In genomic region chr17:33823171-33823570, GRCm38 (mm10) we compare ENCODE assay signal across 8 mouse cellular contexts. TPM values are rescaled to one million over a fixed set of nuclear protein-coding genes. Genes with fewer than 3 reads are reported as not detected.
DNase-seq lines count a peak whose midpoint lies in the region; ATAC-seq and TF ChIP-seq lines count a peak whose summit lies in the region.
"Not testable (repeated sequence)": the region's sequence is repeated elsewhere in the genome, so short reads cannot be mapped to it uniquely, and the experiment has no call there.
"Had no signal": no experiment of that assay in that cellular context is flagged by ENCODE, and none has a peak within 500 bp of the region (broad histone marks: within the 10 kb centered on the region; RNA-seq: fewer than 3 reads in every experiment).

No protein-coding gene starts in this region.

- not testable (repeated sequence) for TF ChIP-seq CTCF in hindbrain, postnatal 0 days (IDR thresholded peaks at IDR 0.05; ENCODE audit: low read depth); lung, embryonic 14.5 days (IDR thresholded peaks at IDR 0.05; ENCODE audit: low read depth); midbrain, postnatal 0 days (IDR thresholded peaks at IDR 0.05)

- peak overlapping the region; percentile 84 for H3K4me3 ChIP-seq in forebrain, embryonic 10.5 days
- peak overlapping the region; percentile 79 for H3K4me3 ChIP-seq in heart, embryonic 12.5 days
- H3K4me3 ChIP-seq in hindbrain, postnatal 0 days (ENCODE audit: low read length) = peak overlapping the region; percentile 79
- peak overlapping the region; percentile 77 for H3K4me3 ChIP-seq in limb, embryonic 12.5 days (replicated peaks)
- H3K4me3 ChIP-seq in lung, embryonic 14.5 days (ENCODE audit: low read depth, low read length) = peak overlapping the region; percentile 74
- H3K4me3 ChIP-seq in midbrain, postnatal 0 days (ENCODE audit: low read depth, low read length) = peak overlapping the region; percentile 51

- DNase-seq in adrenal gland, adult 2 months = peak; percentile 21
- not testable (repeated sequence) for DNase-seq in forebrain, embryonic 10.5 days (ENCODE audit: extremely low spot score, low spot score); hindbrain, postnatal 0 days (ENCODE audit: low spot score); lung, embryonic 14.5 days; midbrain, postnatal 0 days (ENCODE audit: low spot score)

- not testable (repeated sequence) for ATAC-seq in heart, embryonic 12.5 days (ENCODE audit: insufficient number of reproducible peaks, low FRiP score); hindbrain, postnatal 0 days; limb, embryonic 12.5 days (ENCODE audit: insufficient number of reproducible peaks, insufficient read depth, low FRiP score, low TSS enrichment, low read depth); lung, embryonic 14.5 days (ENCODE audit: insufficient read depth); midbrain, postnatal 0 days (ENCODE audit: low FRiP score)

- H3K27ac ChIP-seq in forebrain, embryonic 10.5 days = peak overlapping the region; percentile 93
- H3K27ac ChIP-seq in heart, embryonic 12.5 days (ENCODE audit: poor library complexity, severe bottlenecking); limb, embryonic 12.5 days; lung, embryonic 14.5 days (ENCODE audit: low read depth); midbrain, postnatal 0 days (ENCODE audit: low read depth, low read length): not testable (repeated sequence)
- peak overlapping the region; percentile 82; the same call in 1 of the 2 replicates for H3K27ac ChIP-seq in hindbrain, postnatal 0 days

- WGBS in forebrain, embryonic 10.5 days = 90% methylated on average over 8 of the region's 8 CpGs
- WGBS in heart, embryonic 12.5 days = 71% methylated on average over 8 of the region's 8 CpGs
- 86% methylated on average over 8 of the region's 8 CpGs for WGBS in hindbrain, postnatal 0 days
- 87% methylated on average over 8 of the region's 8 CpGs for WGBS in limb, embryonic 12.5 days
- WGBS in lung, embryonic 14.5 days = 66% methylated on average over 8 of the region's 8 CpGs
- WGBS in midbrain, postnatal 0 days = 81% methylated on average over 8 of the region's 8 CpGs

- H3K27me3 ChIP-seq in forebrain, embryonic 10.5 days (ENCODE audit: poor library complexity, severe bottlenecking); heart, embryonic 12.5 days (replicated peaks); hindbrain, postnatal 0 days (ENCODE audit: insufficient read depth, low read length); limb, embryonic 12.5 days; lung, embryonic 14.5 days (ENCODE audit: insufficient read depth, low read length); midbrain, postnatal 0 days (ENCODE audit: insufficient read depth, low read length): not testable (repeated sequence)

- H3K4me1 ChIP-seq in forebrain, embryonic 10.5 days = peaks cover 45% of the 10 kb centered on the region
- H3K4me1 ChIP-seq in heart, embryonic 12.5 days (replicated peaks) = peaks cover 40% of the 10 kb centered on the region
- H3K4me1 ChIP-seq in hindbrain, postnatal 0 days (ENCODE audit: insufficient read depth, low read length) = peaks cover 16% of the 10 kb centered on the region
- peaks cover 32% of the 10 kb centered on the region for H3K4me1 ChIP-seq in limb, embryonic 12.5 days (replicated peaks)
- H3K4me1 ChIP-seq in lung, embryonic 14.5 days (ENCODE audit: insufficient read depth) = not testable (repeated sequence)
- peaks cover 19% of the 10 kb centered on the region; the same call in 1 of the 2 replicates for H3K4me1 ChIP-seq in midbrain, postnatal 0 days (ENCODE audit: insufficient read depth, low read length)

- H3K4me2 ChIP-seq in heart, embryonic 12.5 days = peak overlapping the region; percentile 89
- peak overlapping the region; percentile 88 for H3K4me2 ChIP-seq in hindbrain, postnatal 0 days (ENCODE audit: low read depth, low read length)
- H3K4me2 ChIP-seq in limb, embryonic 12.5 days = peak overlapping the region; percentile 79
- H3K4me2 ChIP-seq in lung, embryonic 14.5 days = peak overlapping the region; percentile 88
- peak overlapping the region; percentile 86 for H3K4me2 ChIP-seq in midbrain, postnatal 0 days (ENCODE audit: low read depth, low read length, poor library complexity, severe bottlenecking)

- not testable (repeated sequence) for H3K9me3 ChIP-seq in forebrain, embryonic 10.5 days; heart, embryonic 12.5 days (replicated peaks); hindbrain, postnatal 0 days (ENCODE audit: low read length); limb, embryonic 12.5 days; lung, embryonic 14.5 days (ENCODE audit: low read depth, low read length); midbrain, postnatal 0 days (ENCODE audit: low read length)

- peak overlapping the region; percentile 83 for H3K9ac ChIP-seq in heart, embryonic 12.5 days
- H3K9ac ChIP-seq in hindbrain, postnatal 0 days (replicated peaks; ENCODE audit: low read length) = peak overlapping the region; percentile 79
- H3K9ac ChIP-seq in limb, embryonic 12.5 days (replicated peaks) = peak overlapping the region; percentile 85
- peak overlapping the region; percentile 92 for H3K9ac ChIP-seq in lung, embryonic 14.5 days
- peak overlapping the region; percentile 73 for H3K9ac ChIP-seq in midbrain, postnatal 0 days (replicated peaks; ENCODE audit: low read length, poor library complexity, severe bottlenecking)

- peaks cover 73% of the 10 kb centered on the region for H3K36me3 ChIP-seq in forebrain, embryonic 10.5 days (replicated peaks)
- H3K36me3 ChIP-seq in heart, embryonic 12.5 days = peaks cover 50% of the 10 kb centered on the region
- peaks cover 20% of the 10 kb centered on the region; the same call in 1 of the 2 replicates for H3K36me3 ChIP-seq in hindbrain, postnatal 0 days (ENCODE audit: insufficient read depth, low read length)
- peaks cover 67% of the 10 kb centered on the region for H3K36me3 ChIP-seq in limb, embryonic 12.5 days
- peaks cover 61% of the 10 kb centered on the region for H3K36me3 ChIP-seq in lung, embryonic 14.5 days (ENCODE audit: insufficient read depth)
- peaks cover 15% of the 10 kb centered on the region for H3K36me3 ChIP-seq in midbrain, postnatal 0 days (ENCODE audit: insufficient read depth, low read length)

RNA-seq across cellular contexts. Expression of gene Rps28, which starts 1.2 kb away (rescaled TPM):
- total RNA-seq in adrenal gland, adult 2 months (2021) = 1,000 to 10,000 TPM; 1,533 to 1,560 TPM
- polyA plus RNA-seq in adrenal gland, adult 2 months (2012; rRNA removed) = 387 and 446 TPM in 2 replicates
- polyA plus RNA-seq in forebrain, embryonic 10.5 days (2016; fragmentation: Nextera tagmentation; extraction: Ambion mirVana) = 848 and 864 TPM in 2 replicates
- polyA plus RNA-seq in heart, embryonic 12.5 days (2016; fragmentation: Nextera tagmentation; extraction: Ambion mirVana) = 570 and 574 TPM in 2 replicates
- total RNA-seq in hindbrain, postnatal 0 days (2014; rRNA removed) = 117 and 293 TPM in 2 replicates
- polyA plus RNA-seq in hindbrain, postnatal 0 days (2015; fragmentation: Nextera tagmentation; extraction: Ambion mirVana) = 609 and 617 TPM in 2 replicates
- polyA plus RNA-seq in limb, embryonic 12.5 days (2016; fragmentation: Nextera tagmentation; extraction: Ambion mirVana) = 1,001 and 1,020 TPM in 2 replicates
- polyA plus RNA-seq in lung, embryonic 14.5 days (2014; fragmentation: Nextera tagmentation; extraction: Ambion mirVana) = 1,180 and 1,276 TPM in 2 replicates
- 348 and 379 TPM in 2 replicates for total RNA-seq in midbrain, postnatal 0 days (2014; rRNA removed)
- 513 and 564 TPM in 2 replicates for polyA plus RNA-seq in midbrain, postnatal 0 days (2015; fragmentation: Nextera tagmentation; extraction: Ambion mirVana)

RNA-seq across cellular contexts. Expression of gene Ndufa7, which starts 1.2 kb away (rescaled TPM):
- total RNA-seq in adrenal gland, adult 2 months (2021) = 100 to 1,000 TPM; 507 to 539 TPM
- 556 and 578 TPM in 2 replicates for polyA plus RNA-seq in adrenal gland, adult 2 months (2012; rRNA removed)
- 439 and 441 TPM in 2 replicates for polyA plus RNA-seq in forebrain, embryonic 10.5 days (2016; fragmentation: Nextera tagmentation; extraction: Ambion mirVana)
- 431 and 466 TPM in 2 replicates for polyA plus RNA-seq in heart, embryonic 12.5 days (2016; fragmentation: Nextera tagmentation; extraction: Ambion mirVana)
- 289 and 356 TPM in 2 replicates for total RNA-seq in hindbrain, postnatal 0 days (2014; rRNA removed)
- 562 and 577 TPM in 2 replicates for polyA plus RNA-seq in hindbrain, postnatal 0 days (2015; fragmentation: Nextera tagmentation; extraction: Ambion mirVana)
- 458 and 462 TPM in 2 replicates for polyA plus RNA-seq in limb, embryonic 12.5 days (2016; fragmentation: Nextera tagmentation; extraction: Ambion mirVana)
- polyA plus RNA-seq in lung, embryonic 14.5 days (2014; fragmentation: Nextera tagmentation; extraction: Ambion mirVana) = 470 and 474 TPM in 2 replicates
- total RNA-seq in midbrain, postnatal 0 days (2014; rRNA removed) = 211 and 345 TPM in 2 replicates
- polyA plus RNA-seq in midbrain, postnatal 0 days (2015; fragmentation: Nextera tagmentation; extraction: Ambion mirVana) = 501 and 560 TPM in 2 replicates

RNA-seq across cellular contexts. Expression of gene Kank3, which starts 12.9 kb away (rescaled TPM):
- total RNA-seq in adrenal gland, adult 2 months (2021) = 10 to 100 TPM; 55.9 to 66.2 TPM
- 164 and 195 TPM in 2 replicates for polyA plus RNA-seq in adrenal gland, adult 2 months (2012; rRNA removed)
- 22.7 and 27.9 TPM in 2 replicates for polyA plus RNA-seq in forebrain, embryonic 10.5 days (2016; fragmentation: Nextera tagmentation; extraction: Ambion mirVana)
- 39.0 and 43.9 TPM in 2 replicates for polyA plus RNA-seq in heart, embryonic 12.5 days (2016; fragmentation: Nextera tagmentation; extraction: Ambion mirVana)
- 33.5 and 57.2 TPM in 2 replicates for total RNA-seq in hindbrain, postnatal 0 days (2014; rRNA removed)
- polyA plus RNA-seq in hindbrain, postnatal 0 days (2015; fragmentation: Nextera tagmentation; extraction: Ambion mirVana) = 44.1 and 47.9 TPM in 2 replicates
- polyA plus RNA-seq in limb, embryonic 12.5 days (2016; fragmentation: Nextera tagmentation; extraction: Ambion mirVana) = 28.1 and 28.7 TPM in 2 replicates
- polyA plus RNA-seq in lung, embryonic 14.5 days (2014; fragmentation: Nextera tagmentation; extraction: Ambion mirVana) = 65.1 and 65.4 TPM in 2 replicates
- total RNA-seq in midbrain, postnatal 0 days (2014; rRNA removed) = 19.8 and 38.4 TPM in 2 replicates
- polyA plus RNA-seq in midbrain, postnatal 0 days (2015; fragmentation: Nextera tagmentation; extraction: Ambion mirVana) = 46.2 and 50.0 TPM in 2 replicates

RNA-seq across cellular contexts. Expression of gene Cd320, which starts 19.7 kb away (rescaled TPM):
- total RNA-seq in adrenal gland, adult 2 months (2021) = 10 to 100 TPM; 34.2 to 42.8 TPM
- polyA plus RNA-seq in adrenal gland, adult 2 months (2012; rRNA removed) = 85.2 and 99.1 TPM in 2 replicates
- polyA plus RNA-seq in forebrain, embryonic 10.5 days (2016; fragmentation: Nextera tagmentation; extraction: Ambion mirVana) = 86.6 and 89.0 TPM in 2 replicates
- 41.5 and 43.8 TPM in 2 replicates for polyA plus RNA-seq in heart, embryonic 12.5 days (2016; fragmentation: Nextera tagmentation; extraction: Ambion mirVana)
- 25.1 and 26.0 TPM in 2 replicates for total RNA-seq in hindbrain, postnatal 0 days (2014; rRNA removed)
- 55.7 and 58.6 TPM in 2 replicates for polyA plus RNA-seq in hindbrain, postnatal 0 days (2015; fragmentation: Nextera tagmentation; extraction: Ambion mirVana)
- 66.4 and 73.9 TPM in 2 replicates for polyA plus RNA-seq in limb, embryonic 12.5 days (2016; fragmentation: Nextera tagmentation; extraction: Ambion mirVana)
- polyA plus RNA-seq in lung, embryonic 14.5 days (2014; fragmentation: Nextera tagmentation; extraction: Ambion mirVana) = 71.1 and 76.3 TPM in 2 replicates
- 24.4 and 26.7 TPM in 2 replicates for total RNA-seq in midbrain, postnatal 0 days (2014; rRNA removed)
- 46.8 and 50.0 TPM in 2 replicates for polyA plus RNA-seq in midbrain, postnatal 0 days (2015; fragmentation: Nextera tagmentation; extraction: Ambion mirVana)

RNA-seq across cellular contexts. Expression of gene Angptl4, which starts 41.5 kb away (rescaled TPM):
- 100 to 1,000 TPM in 1 of 2 experiments, 10 to 100 TPM in 1; 44.5 to 100 TPM for total RNA-seq in adrenal gland, adult 2 months (2021)
- 131 and 261 TPM in 2 replicates for polyA plus RNA-seq in adrenal gland, adult 2 months (2012; rRNA removed)
- 21.4 and 22.4 TPM in 2 replicates for polyA plus RNA-seq in forebrain, embryonic 10.5 days (2016; fragmentation: Nextera tagmentation; extraction: Ambion mirVana)
- polyA plus RNA-seq in heart, embryonic 12.5 days (2016; fragmentation: Nextera tagmentation; extraction: Ambion mirVana) = 6.9 and 7.5 TPM in 2 replicates
- total RNA-seq in hindbrain, postnatal 0 days (2014; rRNA removed) = 24.0 and 24.7 TPM in 2 replicates
- 31.9 and 37.5 TPM in 2 replicates for polyA plus RNA-seq in hindbrain, postnatal 0 days (2015; fragmentation: Nextera tagmentation; extraction: Ambion mirVana)
- polyA plus RNA-seq in limb, embryonic 12.5 days (2016; fragmentation: Nextera tagmentation; extraction: Ambion mirVana) = 43.2 and 43.7 TPM in 2 replicates
- 31.9 and 35.4 TPM in 2 replicates for polyA plus RNA-seq in lung, embryonic 14.5 days (2014; fragmentation: Nextera tagmentation; extraction: Ambion mirVana)
- 21.4 and 22.5 TPM in 2 replicates for total RNA-seq in midbrain, postnatal 0 days (2014; rRNA removed)
- 27.5 and 33.5 TPM in 2 replicates for polyA plus RNA-seq in midbrain, postnatal 0 days (2015; fragmentation: Nextera tagmentation; extraction: Ambion mirVana)
- total RNA-seq: neutrophil, adult 5-6 weeks had no signal
